Mouse (Mus musculus) intestine, embryonic 16.5 days (tissue): ENCODE results near the gene Dnaja2. TPM values are rescaled to one million over a fixed set of nuclear protein-coding genes. Genes with fewer than 3 reads are reported as not detected.

ENCODE experiments used
- ATAC-seq: fragments of 200-750 bp; cut with Nextera tagmentation; 2 replicates; pipeline ENCODE4 v1.8.0; 2017; ENCODE audit warnings: moderate TSS enrichment, moderate library complexity
- H3K27ac ChIP-seq: fragments of 300-500 bp; sonication (generic); 2 replicates; pipeline ENCODE4 v1.5.1; 2014; ENCODE audit warnings: mild to moderate bottlenecking, low read length
- H3K27me3 ChIP-seq: fragments of 300-500 bp; sonication (generic); replicated peaks from 2 replicates; pipeline ENCODE4 v1.6.1; 2014; ENCODE audit warnings: low read length, control low read depth, mixed read lengths; ENCODE audit not compliant: control insufficient read depth, insufficient read depth
- H3K36me3 ChIP-seq: fragments of 300-500 bp; sonication (generic); 2 replicates; pipeline ENCODE4 v1.6.1; 2014; ENCODE audit warnings: low read length, control low read depth; ENCODE audit not compliant: control insufficient read depth, insufficient read depth
- H3K4me1 ChIP-seq: fragments of 300-500 bp; sonication (generic); 2 replicates; pipeline ENCODE4 v1.6.1; 2014; ENCODE audit warnings: low read length, control low read depth, mixed read lengths; ENCODE audit not compliant: control insufficient read depth, insufficient read depth
- H3K4me2 ChIP-seq: fragments of 300-500 bp; sonication (generic); 2 replicates; pipeline ENCODE4 v1.6.1; 2014; ENCODE audit warnings: low read depth, low read length, control low read depth
- H3K4me3 ChIP-seq: fragments of 300-500 bp; sonication (generic); 2 replicates; pipeline ENCODE4 v1.5.1; 2014; ENCODE audit warnings: mild to moderate bottlenecking, low read length
- H3K9ac ChIP-seq: fragments of 300-500 bp; sonication (generic); 2 replicates; pipeline ENCODE4 v1.6.1; 2014; ENCODE audit warnings: low read depth, low read length
- H3K9me3 ChIP-seq: fragments of 300-500 bp; sonication (generic); 2 replicates; pipeline ENCODE4 v1.6.1; 2016; ENCODE audit warnings: low read length, control low read depth; ENCODE audit not compliant: control insufficient read depth
- WGBS: fragments of 180-500 bp; shearing (Covaris S2); extraction: QIAGEN DNeasy Blood & Tissue Kit; methylation state at CpG from one replicate; pipeline ENCODE4 v1.1.7; 2014; 5-methylcytosine and 5-hydroxymethylcytosine counted together
- polyA plus RNA-seq: library from polyadenylated mRNA; unstranded; fragments of >200 nt; fragmentation: Nextera tagmentation; extraction: Ambion mirVana; gene quantifications from 2 replicates; pipeline ENCODE4 v1.2.1, GENCODE M21; 2015

Gene Dnaja2
- polyA plus RNA-seq, 1 experiment from 2014 or later, result 149 TPM

GRCm38 (mm10) chr8:85496778-85497177, 58.4 kb downstream of the Dnaja2 start:
- Histone ChIP-seq H3K27ac (no peak overlapping the region), H3K36me3 (no peaks in the 10 kb centered on the region), H3K9ac (no peak overlapping the region), H3K4me3 (no peak overlapping the region), H3K27me3 (no peaks in the 10 kb centered on the region), H3K9me3 (no peaks in the 10 kb centered on the region), H3K4me2 (no peak overlapping the region), H3K4me1 (peaks cover 9% of the 10 kb centered on the region; the same call in 1 of the 2 replicates)
- 70% methylated on average over 4 of the region's 4 CpGs for WGBS
- ATAC-seq, result no peak

GRCm38 (mm10) chr8:85496125-85496524, 59.0 kb downstream of the Dnaja2 start:
- Histone ChIP-seq H3K9me3 (no peaks in the 10 kb centered on the region), H3K27ac (no peak overlapping the region), H3K9ac (no peak overlapping the region), H3K4me1 (peaks cover 9% of the 10 kb centered on the region; the same call in 1 of the 2 replicates), H3K36me3 (no peaks in the 10 kb centered on the region), H3K27me3 (no peaks in the 10 kb centered on the region), H3K4me2 (no peak overlapping the region), H3K4me3 (no peak overlapping the region)
- WGBS, result 61% methylated on average over 5 of the region's 5 CpGs
- ATAC-seq, result no peak

DNA sequence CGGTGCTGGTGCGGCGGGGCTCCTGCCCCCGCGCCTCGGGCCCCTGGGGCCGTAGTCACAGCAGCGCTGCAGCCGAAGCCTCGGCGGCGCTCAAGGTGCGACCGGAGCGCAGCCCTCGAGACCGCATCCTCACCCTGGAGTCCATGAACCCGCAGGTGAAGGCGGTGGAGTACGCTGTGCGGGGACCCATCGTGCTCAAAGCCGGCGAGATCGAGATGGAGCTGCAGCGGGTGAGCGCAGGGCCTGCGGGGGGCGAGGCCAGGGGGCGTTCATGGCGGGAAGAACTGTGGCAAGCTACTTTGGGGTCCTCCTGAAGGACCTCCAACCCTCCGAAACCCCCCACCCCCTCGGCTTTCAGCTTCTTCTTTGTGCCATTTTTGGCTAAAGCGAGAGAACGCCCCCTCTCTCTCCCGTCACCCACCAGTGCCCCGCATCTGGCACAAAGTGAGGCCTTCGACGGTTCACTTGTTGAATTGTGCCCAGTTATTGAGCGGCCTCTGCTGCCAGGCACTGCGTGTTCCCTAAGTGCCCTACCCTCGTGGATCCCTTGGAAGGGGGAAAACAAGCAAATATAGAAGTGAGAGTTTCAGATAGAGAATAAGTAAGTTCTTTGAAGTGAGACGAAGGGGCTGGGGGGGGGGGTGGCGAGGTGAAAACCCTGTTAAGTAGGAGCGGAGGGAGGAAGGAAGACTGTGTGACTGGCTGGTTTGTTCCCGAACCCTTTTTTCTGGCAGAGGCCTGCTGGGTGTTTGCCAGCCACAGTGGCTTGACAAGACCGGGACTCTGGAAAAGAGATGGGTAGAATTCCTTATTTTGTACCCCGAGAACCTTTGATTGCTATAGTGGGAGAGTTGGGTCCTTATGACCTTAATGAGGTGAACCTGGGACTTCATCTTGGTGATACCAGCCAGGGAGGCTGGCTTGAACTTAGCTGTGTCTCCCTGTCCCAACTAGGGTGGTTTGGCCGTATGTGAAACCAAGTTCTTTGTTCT, 61.9 kb downstream of the Dnaja2 start:
- Histone ChIP-seq H3K9me3 (no peaks in the 10 kb centered on the region), H3K4me3 (peak overlapping the region; percentile 90), H3K36me3 (no peaks in the 10 kb centered on the region), H3K9ac (peak overlapping the region; percentile 81), H3K27ac (no peak overlapping the region; the same call in 1 of the 2 replicates), H3K4me1 (peaks cover 9% of the 10 kb centered on the region; the same call in 1 of the 2 replicates), H3K4me2 (peak overlapping the region; percentile 100), H3K27me3 (no peaks in the 10 kb centered on the region)
- 11% methylated on average over 49 of the region's 49 CpGs for WGBS
- ATAC-seq, result peak; percentile 29; the same call in 1 of the 2 replicates

DNA sequence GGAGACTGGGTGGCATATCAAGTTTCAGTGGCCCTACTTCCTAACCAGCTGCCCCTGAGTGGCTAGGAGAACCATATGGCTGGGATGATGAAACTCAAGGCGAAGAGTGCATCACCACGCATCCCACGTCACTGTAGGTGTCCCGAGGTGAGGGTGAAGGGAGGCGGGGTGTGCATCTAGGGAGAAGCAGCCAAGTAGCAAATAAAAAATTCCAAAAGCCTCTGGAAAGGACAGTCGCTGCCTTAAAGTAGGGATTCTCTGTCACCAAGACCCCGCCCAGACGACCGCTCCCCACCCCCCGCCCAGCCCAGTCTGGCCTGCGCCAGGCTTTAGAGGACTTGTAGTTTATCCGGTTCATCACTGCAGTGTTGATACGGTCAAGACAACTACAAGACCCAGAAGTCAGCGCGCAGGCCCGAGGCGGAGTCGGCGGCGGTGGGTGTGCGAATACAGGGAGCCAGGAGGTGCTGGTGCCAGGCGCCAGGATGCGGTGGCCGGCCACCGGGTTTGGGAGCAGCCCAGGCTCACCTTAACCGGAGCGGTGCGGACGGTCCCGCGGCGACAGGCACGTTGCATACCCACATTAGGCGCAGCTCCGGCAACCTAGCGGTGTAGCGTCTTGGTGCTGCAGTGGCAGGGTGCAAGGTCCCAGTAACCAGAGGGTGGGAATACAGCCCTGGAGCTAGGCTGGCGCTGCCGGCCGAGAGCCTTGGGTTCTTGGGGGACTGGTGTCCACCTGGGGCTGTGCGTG, 62.8 kb downstream of the Dnaja2 start, which contains the start of gene Gpt2:
Gene Gpt2 (plus strand): TSS at position 452 of the 751 bp plus-strand sequence.
- peak within 1 kb of the TSS; percentile 16 for H3K27ac ChIP-seq
- ATAC-seq, result peak; percentile 99
- WGBS, result under 1% methylated on average over 41 of the region's 41 CpGs
- H3K36me3 ChIP-seq, result no peaks in the 10 kb centered on the region
- H3K4me2 ChIP-seq, result peak within 1 kb of the TSS; percentile 100
- H3K4me3 ChIP-seq, result peak within 1 kb of the TSS; percentile 90
- peak within 1 kb of the TSS; percentile 81 for H3K9ac ChIP-seq
- H3K27me3 ChIP-seq, result no peaks in the 10 kb centered on the region
- H3K4me1 ChIP-seq, result peaks cover 9% of the 10 kb centered on the region; the same call in 1 of the 2 replicates
- H3K9me3 ChIP-seq, result no peaks in the 10 kb centered on the region

DNA sequence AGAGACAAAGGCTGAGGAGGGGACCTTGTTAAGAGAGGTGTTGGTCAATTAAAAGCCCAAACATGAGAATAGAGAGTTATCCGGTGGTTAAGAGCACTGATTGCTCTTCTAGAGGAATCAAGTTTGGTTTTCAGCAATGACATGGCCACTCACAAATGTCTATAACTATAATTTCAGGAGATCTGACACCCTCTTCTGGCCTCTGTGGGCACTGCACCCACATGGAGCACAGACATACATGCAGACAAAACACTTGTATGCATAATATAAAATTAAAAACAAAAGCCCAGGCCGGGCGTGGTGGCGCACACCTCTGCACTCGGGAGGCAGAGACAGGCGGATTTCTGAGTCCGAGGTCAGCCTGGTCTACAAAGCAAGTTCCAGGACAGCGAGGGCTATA, 65.6 kb downstream of the Dnaja2 start:
- Histone ChIP-seq H3K4me2 (no peak overlapping the region), H3K4me1 (peaks cover 3% of the 10 kb centered on the region; the same call in 1 of the 2 replicates), H3K27ac (no peak overlapping the region), H3K27me3 (no peaks in the 10 kb centered on the region), H3K9me3 (no peaks in the 10 kb centered on the region), H3K36me3 (no peaks in the 10 kb centered on the region), H3K4me3 (no peak overlapping the region), H3K9ac (no peak overlapping the region)
- WGBS, result 93% methylated on average over 8 of the region's 8 CpGs
- no peak for ATAC-seq

GRCm38 (mm10) chr8:85488631-85489030, 66.5 kb downstream of the Dnaja2 start:
- H3K4me2 ChIP-seq, result no peak overlapping the region
- H3K9me3 ChIP-seq, result no peaks in the 10 kb centered on the region
- H3K27ac ChIP-seq, result no peak overlapping the region
- H3K4me1 ChIP-seq, result peaks cover 3% of the 10 kb centered on the region; the same call in 1 of the 2 replicates
- no peaks in the 10 kb centered on the region for H3K27me3 ChIP-seq
- no peak for ATAC-seq
- no peaks in the 10 kb centered on the region for H3K36me3 ChIP-seq
- H3K9ac ChIP-seq, result no peak overlapping the region
- H3K4me3 ChIP-seq, result no peak overlapping the region

DNA sequence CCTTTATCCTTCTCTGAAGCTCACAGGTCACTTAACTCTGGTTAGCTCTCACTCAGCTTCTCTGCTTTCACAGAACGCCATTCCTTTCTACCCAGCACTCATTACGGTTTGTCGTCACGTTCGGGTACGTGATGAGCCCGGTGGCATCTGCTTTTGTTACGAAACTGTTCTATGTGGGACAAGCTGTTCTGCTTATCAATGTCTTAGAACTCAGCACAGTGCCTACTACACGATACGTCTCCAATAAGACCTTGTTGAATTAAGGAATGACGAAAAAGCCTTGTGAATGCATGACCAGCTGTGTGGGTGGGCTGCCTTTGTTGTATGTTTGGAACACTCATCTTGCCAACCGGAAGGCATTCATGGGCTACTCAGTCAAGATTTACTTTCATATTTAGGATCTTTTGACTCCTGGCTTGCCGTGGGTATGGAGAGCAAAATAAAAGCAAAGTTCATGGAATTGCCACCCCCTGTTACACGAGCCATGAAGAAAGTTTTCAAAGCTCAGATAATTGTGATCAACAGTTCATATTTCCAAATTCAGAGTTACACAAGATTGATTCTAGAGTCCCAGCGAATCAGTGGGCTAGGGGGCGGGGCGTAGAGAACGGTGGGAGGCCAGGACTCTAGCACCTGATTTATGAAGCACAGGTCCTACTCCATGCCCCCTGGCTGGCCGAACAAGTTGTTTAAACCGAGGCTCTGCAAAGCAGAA, 67.1 kb downstream of the Dnaja2 start:
- 72% methylated on average over 20 of the region's 20 CpGs for WGBS
- Histone ChIP-seq H3K4me3 (no peak overlapping the region), H3K27ac (no peak overlapping the region), H3K27me3 (no peaks in the 10 kb centered on the region), H3K4me2 (no peak overlapping the region), H3K4me1 (no peaks in the 10 kb centered on the region), H3K9me3 (no peaks in the 10 kb centered on the region), H3K9ac (no peak overlapping the region), H3K36me3 (no peaks in the 10 kb centered on the region)
- no peak for ATAC-seq
